Mouse (Mus musculus) heart, postnatal 36 days (tissue): ENCODE data around the gene Kdm8. TPM values are rescaled to one million over a fixed set of nuclear protein-coding genes. Genes with fewer than 3 reads are reported as not detected.
A peak's percentile ranks its signal among the peaks of the same experiment; 100 is the strongest.
"Not testable (repeated sequence)": the region's sequence is repeated elsewhere in the genome, so short reads cannot be mapped to it uniquely, and the experiment has no call there.

Experiments
- DNase-seq, 2 experiments: peaks; one replicate each; pipeline ENCODE4 v3.0.0; 2021 to 2022
- intact Hi-C: fragments of 180-260 bp; cut with DNase I; formaldehyde crosslinking; loops from one replicate; pipeline ENCODE4 v1.15.1; 2025
- total RNA-seq, 2 experiments: library from RNA; stranded (reverse); gene quantifications; 2 replicates each; pipeline ENCODE4 v1.2.3; 2021

The Kdm8 gene
- total RNA-seq, result 1 to 10 TPM; 3.0 to 5.6 TPM

- intact Hi-C loops, result loop anchor here (2.0 kb wide), 1 partner anchor 28 kb away; no protein-coding TSS in a partner anchor
- peak; percentile 92 to 93 for DNase-seq
Observed at GRCm38 (mm10) chr7:125444464-125445401, at the start of gene Kdm8. Kdm8 (plus strand) TSS chr7:125444676.

DNA sequence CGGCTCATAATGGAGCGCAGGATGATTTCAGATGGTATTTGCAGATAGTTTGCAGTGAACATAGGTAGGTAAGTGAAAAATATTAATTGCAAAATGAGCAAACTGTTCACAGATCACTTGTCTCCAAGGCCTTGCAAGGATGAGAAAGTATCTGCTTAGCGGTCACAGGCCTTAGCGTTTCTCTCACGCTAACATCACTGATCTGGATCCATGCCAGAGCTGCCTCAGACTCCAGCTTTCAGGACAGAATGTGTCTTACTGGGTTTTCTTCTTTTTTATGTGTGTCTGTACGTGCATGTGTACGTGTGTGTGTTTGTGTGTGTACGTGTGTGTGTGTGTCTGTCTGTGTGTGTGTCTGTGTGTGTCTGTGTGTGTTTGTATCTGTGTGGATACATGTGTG is 46.4 kb upstream of the Kdm8 start:
- intact Hi-C loops, result loop anchor here (10.0 kb wide), 2 partner anchors 1433 to 1873 kb away; no protein-coding TSS in a partner anchor
- no peak for DNase-seq

- intact Hi-C loops, result loop anchor here (10.0 kb wide), 2 partner anchors 1434 to 1874 kb away; no protein-coding TSS in a partner anchor
- DNase-seq, result no peak
Observed at GRCm38 (mm10) chr7:125398687-125399086, 45.8 kb upstream of the Kdm8 start.

DNA sequence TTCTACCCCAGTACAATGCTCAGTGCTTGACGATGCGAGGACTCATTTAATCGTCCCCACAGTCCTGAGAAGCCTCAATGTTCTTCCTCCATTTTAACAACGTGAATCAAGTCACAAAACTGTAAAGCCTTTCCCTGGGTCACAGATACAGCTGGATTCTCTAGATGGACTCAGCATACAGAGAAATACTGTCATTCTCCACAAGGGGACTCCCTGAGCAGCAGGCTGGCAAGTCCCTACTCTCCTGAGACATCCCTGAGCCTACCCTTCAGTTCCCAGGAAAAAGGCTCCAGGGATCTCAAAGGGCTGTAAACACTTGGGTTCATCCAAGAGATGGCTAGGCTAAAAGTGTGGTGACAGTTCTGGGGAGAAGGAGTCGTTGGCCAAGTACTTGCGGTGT is 37.3 kb upstream of the Kdm8 start:
- intact Hi-C loops, result no loop called here
- no peak for DNase-seq

DNA sequence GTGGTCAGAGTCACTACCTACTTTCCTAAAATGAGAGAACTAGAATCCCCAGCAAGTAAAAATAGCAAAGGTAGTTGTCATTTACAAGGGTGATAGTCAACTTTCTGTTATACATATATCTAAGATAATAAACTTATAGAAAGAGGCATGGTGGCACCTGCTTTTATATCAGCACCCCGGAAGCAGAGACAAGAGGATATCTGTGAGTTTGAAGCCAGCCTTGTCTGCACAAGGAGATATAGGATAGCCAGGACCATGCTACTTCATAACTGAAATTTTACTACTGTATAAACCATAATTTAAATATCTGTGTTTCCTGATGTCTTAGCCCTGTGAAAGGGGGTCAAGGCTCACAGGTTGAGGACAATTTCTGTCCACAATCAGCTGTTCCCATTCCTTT is 29.4 kb upstream of the Kdm8 start:
- DNase-seq, result no peak
- intact Hi-C loops, result no loop called here

DNA sequence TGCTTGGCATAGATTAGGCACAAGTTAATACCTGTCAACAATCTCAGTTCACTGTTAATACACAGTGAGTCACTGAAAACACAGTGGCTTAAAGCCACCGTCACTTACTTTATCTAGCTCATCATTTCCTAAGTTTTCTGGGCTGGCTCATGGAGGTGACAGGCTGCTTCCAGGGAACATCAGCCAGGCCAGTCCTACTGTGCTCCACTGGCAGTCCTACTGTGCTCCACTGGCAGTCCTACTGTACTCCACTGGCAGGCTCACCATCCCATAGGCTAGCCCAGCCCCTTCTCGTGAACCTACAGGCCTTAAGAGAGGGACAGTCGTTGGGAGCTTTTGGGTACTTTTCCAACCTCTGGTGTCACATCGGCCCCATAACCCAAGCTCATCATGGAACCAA is 28.7 kb upstream of the Kdm8 start:
- no peak for DNase-seq
- intact Hi-C loops, result no loop called here

DNA sequence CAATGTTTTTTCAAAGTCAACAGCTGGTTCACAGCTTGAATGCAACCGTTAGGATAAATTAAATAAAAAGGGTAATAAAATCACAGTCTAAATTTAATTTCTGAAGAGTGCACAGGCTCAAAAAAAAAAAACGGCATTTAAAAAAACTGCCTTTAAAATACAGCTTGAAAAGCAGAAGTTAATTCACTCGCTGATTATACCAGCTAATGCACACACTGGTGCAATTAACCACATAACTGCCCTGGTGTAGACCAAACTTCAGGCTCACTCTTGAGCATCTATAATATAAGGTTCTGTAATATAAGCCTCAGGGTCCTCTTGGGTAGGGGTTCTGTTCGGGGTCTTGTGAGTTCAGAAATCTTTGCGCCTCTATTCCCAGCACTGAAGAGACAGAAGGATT is 27.7 kb upstream of the Kdm8 start:
- no peak for DNase-seq
- intact Hi-C loops, result no loop called here

DNA sequence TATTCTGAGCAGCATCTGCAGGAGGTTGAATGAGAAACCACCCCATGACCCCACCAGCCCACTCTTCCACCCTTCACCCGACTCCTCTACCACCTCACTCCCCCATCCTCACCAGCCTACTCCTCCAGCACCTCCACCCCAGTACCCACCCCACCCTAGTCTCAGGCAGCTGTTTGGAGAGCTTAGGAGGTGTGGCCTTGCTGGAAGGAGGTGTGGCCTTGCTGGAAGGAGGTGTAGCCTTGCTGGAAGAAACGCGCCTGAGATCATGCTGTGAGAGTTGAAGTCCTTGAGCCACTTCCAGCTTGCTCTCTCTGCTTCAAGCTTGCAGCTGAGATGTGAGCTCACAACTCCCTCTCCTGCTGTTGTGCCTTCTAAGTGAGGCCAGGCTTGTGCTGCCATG is 26.1 kb upstream of the Kdm8 start:
- intact Hi-C loops, result no loop called here
- no peak for DNase-seq

DNA sequence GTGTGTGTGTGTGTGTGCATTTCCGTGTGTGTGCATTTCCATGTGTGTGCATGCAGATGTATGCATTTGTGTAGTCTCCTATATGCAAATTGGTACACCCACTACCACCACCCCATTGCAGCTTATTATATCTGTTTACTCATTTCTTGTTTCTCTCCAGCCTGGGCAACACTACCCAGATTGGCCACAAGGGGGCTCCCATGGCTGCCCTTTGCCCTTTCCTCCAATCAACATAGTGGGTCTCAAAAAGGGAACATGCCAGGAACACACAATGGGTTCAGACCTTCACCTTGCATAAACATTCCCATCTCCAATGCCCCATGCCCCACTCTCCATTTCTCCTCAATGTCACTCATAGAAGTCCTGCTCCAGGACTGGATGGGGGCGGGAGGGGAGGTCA is 24.3 kb upstream of the Kdm8 start:
- peak; percentile 38 to 68 for DNase-seq
- intact Hi-C loops, result loop anchor here (1.0 to 2.0 kb wide), 2 partner anchors 161 to 220 kb away; no protein-coding TSS in a partner anchor

- no peak for DNase-seq
- intact Hi-C loops, result loop anchor here (2.0 kb wide), 1 partner anchor 159 kb away; no protein-coding TSS in a partner anchor
Observed at GRCm38 (mm10) chr7:125421911-125422310, 22.6 kb upstream of the Kdm8 start.

- no peak for DNase-seq
Observed at GRCm38 (mm10) chr7:125423056-125423455, 21.4 kb upstream of the Kdm8 start.

GRCm38 (mm10) chr7:125427492-125428090 is 16.9 kb upstream of the Kdm8 start:
- intact Hi-C loops, result no loop called here
- DNase-seq, result no peak

More at GRCm38 (mm10) chr7:125423056-125423455, 21.4 kb upstream of the Kdm8 start:
- intact Hi-C loops, result no loop called here

- no peak for DNase-seq
- intact Hi-C loops, result no loop called here
Observed at GRCm38 (mm10) chr7:125428381-125428780, 16.1 kb upstream of the Kdm8 start.

DNA sequence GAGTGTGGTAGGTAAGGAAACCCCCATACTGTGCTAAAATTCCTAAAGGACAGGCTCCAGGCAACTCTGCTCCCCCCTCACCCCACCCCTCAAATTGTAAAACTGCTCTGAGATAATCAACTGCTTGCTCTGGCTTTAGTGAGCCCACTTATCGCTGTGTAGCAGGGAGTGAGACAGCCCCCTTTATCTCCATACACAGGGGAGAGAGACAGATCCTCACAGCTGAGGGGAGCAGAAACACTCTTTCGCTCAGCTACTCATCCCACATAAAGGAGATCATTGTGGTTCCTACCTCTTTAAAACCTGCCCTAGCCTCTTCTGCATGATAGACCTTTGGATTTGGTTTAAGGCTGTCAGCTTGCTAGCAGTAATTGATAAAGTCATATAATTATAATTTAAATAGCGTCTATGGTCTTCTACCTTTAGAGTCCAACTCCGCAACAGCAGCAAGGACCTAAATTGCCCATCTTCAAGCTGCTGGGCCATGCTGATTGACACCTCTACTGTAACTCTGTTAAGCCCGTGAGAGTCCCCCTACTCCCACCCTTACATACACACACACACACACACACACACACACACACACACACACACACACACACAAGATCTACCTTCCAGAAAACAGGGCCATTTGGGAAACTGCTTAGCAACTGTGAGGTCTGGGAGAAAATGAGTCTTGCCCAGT is 15.5 kb upstream of the Kdm8 start:
- intact Hi-C loops, DNase-seq: not testable (repeated sequence)

DNA sequence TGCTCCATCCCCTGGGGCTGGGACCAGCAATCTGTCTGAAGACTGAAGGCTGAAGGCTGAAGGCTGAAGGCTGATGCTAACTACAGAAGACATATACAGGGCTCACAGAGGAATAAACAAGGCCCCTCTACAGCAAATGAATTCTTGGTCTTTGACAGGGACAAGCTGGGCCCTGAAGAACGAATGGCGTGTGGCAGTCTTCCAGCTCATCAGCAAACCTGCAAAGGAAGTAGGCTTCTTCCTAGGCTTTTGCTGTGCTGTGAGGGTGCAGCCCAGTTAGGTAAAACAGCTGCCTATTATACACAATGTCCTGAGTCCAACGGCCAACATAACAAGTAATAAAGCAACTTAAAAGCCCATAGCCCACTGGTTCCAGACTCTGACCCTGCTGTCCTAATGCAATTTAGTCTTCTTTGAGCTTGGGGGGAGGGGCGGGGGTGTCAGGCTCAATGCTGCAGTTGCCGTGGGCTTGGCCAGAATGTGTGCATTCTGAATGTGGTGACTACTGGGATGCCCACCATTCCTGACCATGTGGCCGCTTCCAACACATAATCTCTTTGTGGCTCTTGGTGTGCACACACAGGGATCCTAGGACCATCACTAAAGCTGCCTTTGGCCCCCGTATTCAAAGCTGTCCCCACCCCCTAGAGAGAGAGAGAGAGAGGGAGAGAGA is 14.2 kb upstream of the Kdm8 start:
- intact Hi-C loops, result no loop called here
- DNase-seq, result no peak

- no peak for DNase-seq
- intact Hi-C loops, result no loop called here
Observed at GRCm38 (mm10) chr7:125433874-125434273, 10.6 kb upstream of the Kdm8 start.

- no peak for DNase-seq
- intact Hi-C loops, result no loop called here
Observed at GRCm38 (mm10) chr7:125434666-125435290, 9.7 kb upstream of the Kdm8 start.

DNA sequence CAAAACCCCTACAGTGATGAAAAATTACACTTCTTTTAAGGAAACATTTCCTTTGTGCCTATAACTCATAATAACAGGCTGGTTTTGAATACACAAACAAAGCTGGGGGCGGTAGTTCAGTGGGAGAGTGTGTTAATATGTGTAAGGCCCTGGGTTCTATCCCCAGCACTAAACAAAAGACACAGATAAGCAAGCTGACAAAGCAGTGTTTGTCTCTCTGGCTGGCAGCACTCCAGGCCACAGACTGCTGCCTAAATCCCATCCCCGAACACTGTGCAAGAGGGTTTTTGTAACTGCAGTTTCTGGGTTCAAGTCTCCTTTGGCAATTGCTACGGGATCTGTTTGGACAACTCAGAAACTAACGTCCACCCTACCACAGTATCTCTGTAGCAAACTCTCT is 2.2 kb upstream of the Kdm8 start:
- DNase-seq, result no peak
- intact Hi-C loops, result no loop called here

DNA sequence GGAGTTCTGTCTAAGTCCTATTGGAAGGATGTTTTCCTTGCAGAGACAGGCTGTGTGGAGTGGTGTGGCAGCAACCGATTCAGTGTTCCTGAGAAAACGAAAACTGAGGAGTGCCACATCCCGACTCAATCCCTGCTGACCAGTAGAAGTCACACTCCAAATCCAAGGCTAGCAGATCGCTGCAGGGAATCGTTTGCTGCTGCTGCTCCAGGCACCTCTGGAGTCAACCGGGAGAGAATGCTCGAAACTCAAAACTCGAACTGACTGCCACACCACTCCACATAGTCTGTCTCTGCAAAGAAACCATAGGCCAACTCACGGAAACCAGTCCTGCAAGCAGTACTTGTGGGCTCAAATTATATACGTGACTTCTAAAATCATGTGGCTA is 406 bp upstream of the Kdm8 start:
- peak in 1 of 2 experiments; percentile 15 for DNase-seq
- intact Hi-C loops, result loop anchor here (2.0 kb wide), 1 partner anchor 29 kb away; no protein-coding TSS in a partner anchor

DNA sequence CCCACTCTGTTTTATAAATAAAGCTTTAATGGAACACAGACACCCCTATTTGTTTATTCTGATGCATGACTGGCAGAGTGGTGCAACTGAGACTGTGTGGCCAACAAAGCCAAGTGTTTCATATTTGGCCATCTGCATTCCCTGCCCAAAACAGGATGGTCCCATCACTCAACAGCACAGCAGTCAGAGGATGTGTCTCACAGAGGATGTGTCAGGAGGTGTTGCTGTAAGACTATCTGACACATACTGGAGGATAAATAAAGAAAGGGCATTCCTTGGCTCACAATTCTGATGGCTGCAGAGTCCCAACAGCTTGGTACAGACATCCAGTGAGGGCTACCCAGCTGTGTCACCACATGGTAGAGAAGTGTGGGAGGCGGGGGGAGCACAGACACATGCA is 6.2 kb downstream of the Kdm8 start:
- DNase-seq, result no peak
- intact Hi-C loops, result no loop called here
